Comparison of ENCODE assay signal across 22 mouse cellular contexts in genomic region chr15:95380859-95381258, GRCm38 (mm10).
A peak's percentile ranks its signal among the peaks of the same experiment; 100 is the strongest.
DNase-seq lines count a peak whose midpoint lies in the region; ATAC-seq and TF ChIP-seq lines count a peak whose summit lies in the region.
"Had no signal": no experiment of that assay in that cellular context is flagged by ENCODE, and none has a peak within 500 bp of the region (broad histone marks: within the 10 kb centered on the region; RNA-seq: fewer than 3 reads in every experiment).

No protein-coding gene starts in this region.

- TF ChIP-seq CTCF in embryonic fibroblast, embryonic 13.5 days (IDR thresholded peaks at IDR 0.05; ENCODE audit: borderline replicate concordance, insufficient read depth, low read length) = no peak

- WGBS in embryonic facial prominence, embryonic 14.5 days = 48% methylated on average over 2 of the region's 2 CpGs
- 76% methylated on average over 2 of the region's 2 CpGs for WGBS in embryonic facial prominence, embryonic 10.5 days
- 79% methylated on average over 2 of the region's 2 CpGs for WGBS in midbrain, embryonic 11.5 days
- 69% methylated on average over 2 of the region's 2 CpGs for WGBS in midbrain, embryonic 14.5 days
- WGBS in limb, embryonic 15.5 days = 30% methylated on average over 2 of the region's 2 CpGs

- H3K9me3 ChIP-seq in embryonic facial prominence, embryonic 14.5 days (ENCODE audit: control insufficient read depth, low read length) = no peaks in the 10 kb centered on the region
- H3K9me3 ChIP-seq in embryonic facial prominence, embryonic 10.5 days = no peaks in the 10 kb centered on the region
- H3K9me3 ChIP-seq in midbrain, embryonic 11.5 days (ENCODE audit: control insufficient read depth, low read length) = no peaks in the 10 kb centered on the region
- no peaks in the 10 kb centered on the region for H3K9me3 ChIP-seq in midbrain, embryonic 14.5 days (ENCODE audit: control insufficient read depth, low read length)
- no peaks in the 10 kb centered on the region for H3K9me3 ChIP-seq in limb, embryonic 15.5 days
- H3K9me3 ChIP-seq: embryonic facial prominence, embryonic 13.5 days; forebrain, embryonic 10.5 days; forebrain, embryonic 12.5 days had no signal

- H3K27me3 ChIP-seq in embryonic facial prominence, embryonic 14.5 days (replicated peaks; ENCODE audit: control insufficient read depth, insufficient read depth, low read length) = no peaks in the 10 kb centered on the region
- H3K27me3 ChIP-seq in embryonic facial prominence, embryonic 10.5 days (replicated peaks; ENCODE audit: low read depth, poor library complexity, severe bottlenecking) = no peaks in the 10 kb centered on the region
- H3K27me3 ChIP-seq in midbrain, embryonic 11.5 days (ENCODE audit: control insufficient read depth, insufficient read depth, low read length) = no peaks in the 10 kb centered on the region
- H3K27me3 ChIP-seq in midbrain, embryonic 14.5 days (ENCODE audit: control insufficient read depth, insufficient read depth, low read length) = no peaks in the 10 kb centered on the region
- no peaks in the 10 kb centered on the region for H3K27me3 ChIP-seq in limb, embryonic 15.5 days
- H3K27me3 ChIP-seq: embryonic facial prominence, embryonic 13.5 days; forebrain, embryonic 12.5 days had no signal

- peak; percentile 11 for DNase-seq in embryonic facial prominence, embryonic 14.5 days (ENCODE audit: low spot score)
- no peak for DNase-seq in embryonic facial prominence, embryonic 10.5 days (ENCODE audit: low spot score)
- DNase-seq in midbrain, embryonic 11.5 days (ENCODE audit: low spot score, missing footprints) = peak; percentile 64
- no peak for DNase-seq in midbrain, embryonic 14.5 days
- no peak for DNase-seq in frontal cortex, postnatal 25 days (ENCODE audit: low spot score in 2 of 2)
- DNase-seq in heart, adult 9 months (ENCODE audit: low spot score in 2 of 2) = no peak
- DNase-seq: adrenal gland, adult 8-10 months; adrenal gland, postnatal 14 days; adrenal gland, postnatal 36 days; cerebellum, adult 11-12 months; cerebellum, adult 2 months; cerebellum, adult 9-10 months; cerebellum, postnatal 10 days; cerebellum, postnatal 25 days had no signal

- no peak overlapping the region for H3K9ac ChIP-seq in embryonic facial prominence, embryonic 14.5 days (ENCODE audit: low read depth, low read length)
- no peak overlapping the region for H3K9ac ChIP-seq in midbrain, embryonic 11.5 days (ENCODE audit: low read length)
- no peak overlapping the region for H3K9ac ChIP-seq in midbrain, embryonic 14.5 days (replicated peaks; ENCODE audit: low read length)
- H3K9ac ChIP-seq in limb, embryonic 15.5 days = no peak overlapping the region
- H3K9ac ChIP-seq: embryonic facial prominence, embryonic 13.5 days; forebrain, embryonic 12.5 days had no signal

- H3K27ac ChIP-seq in embryonic facial prominence, embryonic 14.5 days (replicated peaks; ENCODE audit: low read depth, low read length) = no peak overlapping the region
- no peak overlapping the region for H3K27ac ChIP-seq in embryonic facial prominence, embryonic 10.5 days (replicated peaks)
- no peak overlapping the region for H3K27ac ChIP-seq in midbrain, embryonic 11.5 days (ENCODE audit: low read depth, low read length)
- H3K27ac ChIP-seq in midbrain, embryonic 14.5 days (replicated peaks; ENCODE audit: low read depth, low read length) = no peak overlapping the region
- peak overlapping the region; percentile 23; the same call in 1 of the 2 replicates for H3K27ac ChIP-seq in embryonic fibroblast, embryonic 13.5 days (ENCODE audit: insufficient read depth, low read length)
- no peak overlapping the region for H3K27ac ChIP-seq in limb, embryonic 15.5 days
- H3K27ac ChIP-seq: embryonic facial prominence, embryonic 13.5 days; forebrain, embryonic 10.5 days; forebrain, embryonic 12.5 days had no signal

- no peaks in the 10 kb centered on the region for H3K4me1 ChIP-seq in embryonic facial prominence, embryonic 14.5 days (ENCODE audit: control insufficient read depth, insufficient read depth, low read length)
- no peaks in the 10 kb centered on the region for H3K4me1 ChIP-seq in embryonic facial prominence, embryonic 10.5 days
- H3K4me1 ChIP-seq in midbrain, embryonic 11.5 days (ENCODE audit: control insufficient read depth, insufficient read depth, low read length) = no peaks in the 10 kb centered on the region
- no peaks in the 10 kb centered on the region for H3K4me1 ChIP-seq in midbrain, embryonic 14.5 days (ENCODE audit: control insufficient read depth, insufficient read depth, low read length)
- peaks cover 13% of the 10 kb centered on the region for H3K4me1 ChIP-seq in embryonic fibroblast, embryonic 13.5 days (ENCODE audit: control insufficient read depth, insufficient read depth, low read length)
- peaks cover 12% of the 10 kb centered on the region; the same call in 1 of the 2 replicates for H3K4me1 ChIP-seq in limb, embryonic 15.5 days
- H3K4me1 ChIP-seq: embryonic facial prominence, embryonic 13.5 days; forebrain, embryonic 10.5 days; forebrain, embryonic 12.5 days had no signal

- H3K36me3 ChIP-seq in embryonic facial prominence, embryonic 14.5 days (ENCODE audit: control insufficient read depth, insufficient read depth, low read length) = no peaks in the 10 kb centered on the region
- peaks cover 8% of the 10 kb centered on the region; the same call in 1 of the 2 replicates for H3K36me3 ChIP-seq in embryonic facial prominence, embryonic 10.5 days (replicated peaks)
- no peaks in the 10 kb centered on the region; the same call in 1 of the 2 replicates for H3K36me3 ChIP-seq in midbrain, embryonic 11.5 days (ENCODE audit: control insufficient read depth, insufficient read depth, low read length)
- H3K36me3 ChIP-seq in midbrain, embryonic 14.5 days (ENCODE audit: control insufficient read depth, insufficient read depth, low read length) = peaks cover 28% of the 10 kb centered on the region
- no peaks in the 10 kb centered on the region for H3K36me3 ChIP-seq in limb, embryonic 15.5 days
- H3K36me3 ChIP-seq: embryonic facial prominence, embryonic 13.5 days had no signal

- no peak overlapping the region for H3K4me3 ChIP-seq in embryonic facial prominence, embryonic 14.5 days (ENCODE audit: low read depth, low read length)
- no peak overlapping the region for H3K4me3 ChIP-seq in embryonic facial prominence, embryonic 10.5 days
- H3K4me3 ChIP-seq in midbrain, embryonic 11.5 days (ENCODE audit: low read depth, low read length) = no peak overlapping the region
- no peak overlapping the region for H3K4me3 ChIP-seq in midbrain, embryonic 14.5 days (replicated peaks; ENCODE audit: low read depth, low read length)
- no peak overlapping the region for H3K4me3 ChIP-seq in embryonic fibroblast, embryonic 13.5 days (ENCODE audit: insufficient read depth, low read length)
- H3K4me3 ChIP-seq in limb, embryonic 15.5 days = no peak overlapping the region
- H3K4me3 ChIP-seq: embryonic facial prominence, embryonic 13.5 days; erythroblast, embryonic 14.5 days; forebrain, embryonic 10.5 days; forebrain, embryonic 12.5 days had no signal

- H3K4me2 ChIP-seq in embryonic facial prominence, embryonic 14.5 days (ENCODE audit: low read depth, low read length) = no peak overlapping the region
- no peak overlapping the region for H3K4me2 ChIP-seq in midbrain, embryonic 11.5 days
- H3K4me2 ChIP-seq in midbrain, embryonic 14.5 days (ENCODE audit: low read length) = no peak overlapping the region
- no peak overlapping the region for H3K4me2 ChIP-seq in limb, embryonic 15.5 days
- H3K4me2 ChIP-seq: embryonic facial prominence, embryonic 13.5 days; forebrain, embryonic 12.5 days had no signal

- no peak for ATAC-seq in embryonic facial prominence, embryonic 14.5 days (ENCODE audit: low read depth)
- no peak for ATAC-seq in midbrain, embryonic 11.5 days (ENCODE audit: low FRiP score)
- no peak for ATAC-seq in midbrain, embryonic 14.5 days (ENCODE audit: low FRiP score, low TSS enrichment)
- peak; percentile 52; the same call in 1 of the 2 replicates for ATAC-seq in limb, embryonic 15.5 days (ENCODE audit: insufficient number of reproducible peaks, low FRiP score, low TSS enrichment, low read depth)
- ATAC-seq: forebrain, embryonic 14.5 days; forebrain, embryonic 16.5 days had no signal

- TF ChIP-seq POLR2A in embryonic fibroblast, embryonic 13.5 days (IDR thresholded peaks at IDR 0.05; ENCODE audit: low read depth, low read length) = no peak

Comparison
In these comparisons a context has a peak if more than half of its experiments do, and no peak if none do; other contexts are left out.
1. DNase-seq: peak in embryonic facial prominence, embryonic 14.5 days (single experiment) and midbrain, embryonic 11.5 days (single experiment); none in embryonic facial prominence, embryonic 10.5 days (single experiment), midbrain, embryonic 14.5 days (single experiment), frontal cortex, postnatal 25 days (0 of 2) and heart, adult 9 months (0 of 2).